Mouse (Mus musculus) liver, adult 2 months (tissue): ENCODE data around the gene Col6a1.

ENCODE experiments used
- CTCF ChIP-seq: fragments of 200-500 bp; IDR thresholded peaks from 2 replicates; pipeline ENCODE4 v1.5.1; 2011; ENCODE audit warnings: low read depth, low read length, control low read depth
- POLR2A ChIP-seq: fragments of 200-500 bp; IDR thresholded peaks from 2 replicates; pipeline ENCODE4 v1.6.1; 2011; ENCODE audit warnings: low read length, control low read depth; ENCODE audit not compliant: insufficient read depth; ENCODE audit errors: extremely low read depth

- TF ChIP-seq POLR2A (no peak), CTCF (peak; percentile 73)
Observed at GRCm38 (mm10) chr10:76728369-76728768, 2.4 kb upstream of the Col6a1 start.
